Mouse (Mus musculus): Measurements from ENCODE around the gene Mtcl1. TPM values are rescaled to one million over a fixed set of nuclear protein-coding genes. Genes with fewer than 3 reads are reported as not detected.

The Mtcl1 gene
- polyA plus RNA-seq, 1 experiment from 2014 or later: 47.3 TPM

- Histone ChIP-seq H3K36me3 (ENCODE audit: control insufficient read depth, insufficient read depth, low read length) (no peaks in the 10 kb centered on the region), H3K4me2 (ENCODE audit: low read depth, low read length, severe bottlenecking) (no peak overlapping the region), H3K4me1 (replicated peaks; ENCODE audit: control insufficient read depth, insufficient read depth, low read length) (no peaks in the 10 kb centered on the region), H3K9ac (ENCODE audit: low read length) (no peak overlapping the region), H3K27me3 (ENCODE audit: control insufficient read depth, insufficient read depth, low read length) (no peaks in the 10 kb centered on the region), H3K27ac (ENCODE audit: low read depth, low read length) (no peak overlapping the region), H3K9me3 (ENCODE audit: control insufficient read depth, low read length) (no peaks in the 10 kb centered on the region), H3K4me3 (ENCODE audit: low read depth, low read length) (no peak overlapping the region)
- ATAC-seq (replicated peaks; ENCODE audit: low FRiP score) (no peak), DNase-seq (ENCODE audit: low spot score) (no peak)
- 34% methylated on average over 10 of the region's 10 CpGs for WGBS
Measured at GRCm38 (mm10) chr17:66315451-66315850, 134.1 kb downstream of the Mtcl1 start.

- Histone ChIP-seq H3K4me3 (ENCODE audit: low read depth, low read length) (no peak overlapping the region), H3K9me3 (ENCODE audit: control insufficient read depth, low read length) (no peaks in the 10 kb centered on the region), H3K9ac (ENCODE audit: low read length) (no peak overlapping the region), H3K4me1 (replicated peaks; ENCODE audit: control insufficient read depth, insufficient read depth, low read length) (no peaks in the 10 kb centered on the region), H3K27me3 (ENCODE audit: control insufficient read depth, insufficient read depth, low read length) (no peaks in the 10 kb centered on the region), H3K27ac (ENCODE audit: low read depth, low read length) (no peak overlapping the region), H3K4me2 (ENCODE audit: low read depth, low read length, severe bottlenecking) (no peak overlapping the region), H3K36me3 (ENCODE audit: control insufficient read depth, insufficient read depth, low read length) (no peaks in the 10 kb centered on the region)
- ATAC-seq (replicated peaks; ENCODE audit: low FRiP score) (no peak), DNase-seq (ENCODE audit: low spot score) (no peak)
- WGBS: 73% methylated on average over 13 of the region's 13 CpGs
Measured at GRCm38 (mm10) chr17:66314566-66315285, 134.8 kb downstream of the Mtcl1 start.

DNA sequence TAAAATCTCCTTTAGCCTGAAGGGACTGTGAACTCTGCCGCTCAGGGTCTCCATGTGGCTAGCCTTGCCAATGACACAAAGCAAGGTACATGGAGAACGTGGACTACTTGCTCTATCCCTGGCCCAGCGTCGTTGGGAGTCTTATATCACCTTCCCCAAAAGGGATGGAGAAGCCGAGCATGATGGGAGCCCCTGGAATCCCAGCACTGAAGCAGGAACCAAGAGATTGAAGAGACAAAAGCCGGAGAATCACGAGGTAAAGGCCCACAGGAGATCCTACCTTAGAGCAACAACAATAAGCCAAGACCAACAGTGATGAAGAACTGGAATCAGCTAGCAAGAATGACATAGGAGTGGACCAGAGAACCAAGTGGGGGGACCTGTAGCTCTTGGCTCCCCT is 147.6 kb downstream of the Mtcl1 start:
- 84% methylated on average over 7 of the region's 7 CpGs for WGBS
- DNase-seq (ENCODE audit: low spot score) (no peak), ATAC-seq (replicated peaks; ENCODE audit: low FRiP score) (no peak)
- Histone ChIP-seq H3K9ac (ENCODE audit: low read length) (no peak overlapping the region), H3K4me1 (replicated peaks; ENCODE audit: control insufficient read depth, insufficient read depth, low read length) (no peaks in the 10 kb centered on the region), H3K4me3 (ENCODE audit: low read depth, low read length) (no peak overlapping the region), H3K36me3 (ENCODE audit: control insufficient read depth, insufficient read depth, low read length) (no peaks in the 10 kb centered on the region), H3K27me3 (ENCODE audit: control insufficient read depth, insufficient read depth, low read length) (no peaks in the 10 kb centered on the region), H3K9me3 (ENCODE audit: control insufficient read depth, low read length) (no peaks in the 10 kb centered on the region), H3K4me2 (ENCODE audit: low read depth, low read length, severe bottlenecking) (no peak overlapping the region), H3K27ac (ENCODE audit: low read depth, low read length) (no peak overlapping the region)

GRCm38 (mm10) chr17:66301267-66301666 is 148.3 kb downstream of the Mtcl1 start:
- no peak overlapping the region for H3K9ac ChIP-seq (ENCODE audit: low read length)
- H3K36me3 ChIP-seq (ENCODE audit: control insufficient read depth, insufficient read depth, low read length): no peaks in the 10 kb centered on the region
- H3K27me3 ChIP-seq (ENCODE audit: control insufficient read depth, insufficient read depth, low read length): no peaks in the 10 kb centered on the region
- no peaks in the 10 kb centered on the region for H3K9me3 ChIP-seq (ENCODE audit: control insufficient read depth, low read length)
- H3K27ac ChIP-seq (ENCODE audit: low read depth, low read length): no peak overlapping the region
- ATAC-seq (replicated peaks; ENCODE audit: low FRiP score) (no peak), DNase-seq (ENCODE audit: low spot score) (no peak)
- H3K4me3 ChIP-seq (ENCODE audit: low read depth, low read length): no peak overlapping the region
- 76% methylated on average over 4 of the region's 4 CpGs for WGBS
- H3K4me2 ChIP-seq (ENCODE audit: low read depth, low read length, severe bottlenecking): no peak overlapping the region
- H3K4me1 ChIP-seq (replicated peaks; ENCODE audit: control insufficient read depth, insufficient read depth, low read length): no peaks in the 10 kb centered on the region

DNA sequence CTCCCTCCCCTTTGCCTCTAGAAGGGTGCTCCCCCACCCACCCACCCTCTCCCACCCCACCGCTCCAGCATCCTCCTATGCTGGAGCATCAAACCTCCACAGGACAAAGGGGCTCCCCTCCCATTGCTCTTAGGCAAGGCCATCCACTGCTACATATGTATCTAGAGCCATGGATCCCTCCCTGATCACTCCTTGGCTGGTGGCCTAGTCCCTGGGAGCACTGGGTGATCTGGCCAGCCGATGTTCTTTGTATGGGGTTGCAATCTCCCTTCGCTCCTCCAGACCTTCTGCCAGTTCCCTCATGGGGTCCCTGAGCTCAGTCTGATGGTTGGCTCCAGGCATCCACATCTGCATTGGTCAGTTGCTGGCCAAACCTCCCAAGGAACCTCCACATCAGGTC is 151.8 kb downstream of the Mtcl1 start:
- no peaks in the 10 kb centered on the region for H3K9me3 ChIP-seq (ENCODE audit: control insufficient read depth, low read length)
- H3K4me1 ChIP-seq (replicated peaks; ENCODE audit: control insufficient read depth, insufficient read depth, low read length): no peaks in the 10 kb centered on the region
- no peaks in the 10 kb centered on the region for H3K36me3 ChIP-seq (ENCODE audit: control insufficient read depth, insufficient read depth, low read length)
- no peak for DNase-seq (ENCODE audit: low spot score)
- H3K4me2 ChIP-seq (ENCODE audit: low read depth, low read length, severe bottlenecking): no peak overlapping the region
- H3K27ac ChIP-seq (ENCODE audit: low read depth, low read length): no peak overlapping the region
- H3K27me3 ChIP-seq (ENCODE audit: control insufficient read depth, insufficient read depth, low read length): no peaks in the 10 kb centered on the region
- 95% methylated on average over 3 of the region's 3 CpGs for WGBS
- H3K9ac ChIP-seq (ENCODE audit: low read length): no peak overlapping the region
- no peak for ATAC-seq (replicated peaks; ENCODE audit: low FRiP score)
- H3K4me3 ChIP-seq (ENCODE audit: low read depth, low read length): no peak overlapping the region

DNA sequence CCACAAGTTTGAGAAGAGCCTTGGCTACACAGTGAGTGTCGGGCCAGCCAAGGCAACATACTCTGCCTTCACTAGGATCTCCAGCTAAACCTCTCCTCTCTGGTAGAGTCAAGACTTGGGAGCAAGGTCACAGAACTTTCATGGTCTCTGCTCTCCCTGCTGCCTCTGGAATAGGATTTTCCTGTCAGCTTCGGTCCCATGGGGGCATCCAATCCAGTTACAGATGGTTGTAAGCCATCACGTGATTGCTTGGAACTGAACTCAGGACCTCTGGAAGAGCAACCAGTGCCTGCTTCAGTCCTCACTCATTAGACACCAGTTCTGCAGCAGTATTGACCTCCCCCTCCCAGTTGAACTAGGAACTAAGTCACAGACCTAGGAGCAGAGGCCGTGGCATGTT is 156.0 kb downstream of the Mtcl1 start:
- no peak overlapping the region for H3K27ac ChIP-seq (ENCODE audit: low read depth, low read length)
- DNase-seq (ENCODE audit: low spot score): no peak
- no peaks in the 10 kb centered on the region for H3K36me3 ChIP-seq (ENCODE audit: control insufficient read depth, insufficient read depth, low read length)
- no peak overlapping the region for H3K4me3 ChIP-seq (ENCODE audit: low read depth, low read length)
- no peaks in the 10 kb centered on the region for H3K27me3 ChIP-seq (ENCODE audit: control insufficient read depth, insufficient read depth, low read length)
- no peaks in the 10 kb centered on the region; the same call in 1 of the 2 replicates for H3K9me3 ChIP-seq (ENCODE audit: control insufficient read depth, low read length)
- no peak overlapping the region for H3K4me2 ChIP-seq (ENCODE audit: low read depth, low read length, severe bottlenecking)
- WGBS: 93% methylated on average over 4 of the region's 4 CpGs
- no peaks in the 10 kb centered on the region for H3K4me1 ChIP-seq (replicated peaks; ENCODE audit: control insufficient read depth, insufficient read depth, low read length)
- no peak for ATAC-seq (replicated peaks; ENCODE audit: low FRiP score)
- no peak overlapping the region for H3K9ac ChIP-seq (ENCODE audit: low read length)

GRCm38 (mm10) chr17:66289894-66290293 is 159.7 kb downstream of the Mtcl1 start:
- 89% methylated on average over 4 of the region's 4 CpGs for WGBS
- Histone ChIP-seq H3K4me2 (ENCODE audit: low read depth, low read length, severe bottlenecking) (no peak overlapping the region), H3K27ac (ENCODE audit: low read depth, low read length) (no peak overlapping the region), H3K9ac (ENCODE audit: low read length) (no peak overlapping the region), H3K4me1 (replicated peaks; ENCODE audit: control insufficient read depth, insufficient read depth, low read length) (no peaks in the 10 kb centered on the region), H3K36me3 (ENCODE audit: control insufficient read depth, insufficient read depth, low read length) (no peaks in the 10 kb centered on the region), H3K9me3 (ENCODE audit: control insufficient read depth, low read length) (no peaks in the 10 kb centered on the region; the same call in 1 of the 2 replicates), H3K27me3 (ENCODE audit: control insufficient read depth, insufficient read depth, low read length) (no peaks in the 10 kb centered on the region), H3K4me3 (ENCODE audit: low read depth, low read length) (no peak overlapping the region)
- ATAC-seq (replicated peaks; ENCODE audit: low FRiP score): no peak
- no peak for DNase-seq (ENCODE audit: low spot score)

Other genes with a start within 250 kb of the Mtcl1 start
- gene Rab12, start 70.0 kb upstream of the Mtcl1 start, polyA plus RNA-seq (2014; fragmentation: Nextera tagmentation; extraction: Ambion mirVana): 44.6 and 46.2 TPM in 2 replicates
- not detected in 2 replicates for gene Themis3, start 144.9 kb upstream of the Mtcl1 start, polyA plus RNA-seq (2014; fragmentation: Nextera tagmentation; extraction: Ambion mirVana)

Measured in forebrain, embryonic 11.5 days (tissue).